Mouse (Mus musculus): ENCODE data around the gene Rad23b. TPM values are rescaled to one million over a fixed set of nuclear protein-coding genes. Genes with fewer than 3 reads are reported as not detected.

Rad23b gene
- polyA plus RNA-seq, 1 experiment = not detected

DNA sequence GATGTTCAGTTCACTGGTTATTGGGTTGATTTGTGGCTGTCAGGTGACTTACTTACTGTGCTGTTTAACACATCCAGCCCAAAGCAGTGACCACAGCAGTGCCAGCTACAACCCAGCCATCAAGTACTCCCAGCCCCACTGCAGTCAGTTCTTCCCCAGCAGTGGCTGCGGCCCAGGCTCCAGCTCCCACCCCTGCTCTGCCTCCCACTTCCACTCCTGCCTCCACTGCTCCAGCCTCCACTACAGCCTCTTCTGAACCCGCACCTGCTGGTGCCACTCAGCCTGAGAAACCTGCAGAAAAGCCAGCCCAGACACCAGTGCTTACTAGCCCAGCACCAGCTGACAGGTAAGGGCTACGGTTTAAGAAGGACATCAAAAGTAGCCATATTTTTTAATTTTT, 20.3 kb downstream of the Rad23b start:
- Histone ChIP-seq H3K4me1 (ENCODE audit: control insufficient read depth, insufficient read depth, low read length) (no peaks in the 10 kb centered on the region), H3K27ac (ENCODE audit: insufficient read depth, low read depth, low read length) (no peak overlapping the region), H3K4me3 (ENCODE audit: insufficient read depth, low read depth, low read length) (no peak overlapping the region)
- WGBS = 91% methylated on average over 3 of the region's 3 CpGs
- TF ChIP-seq POLR2A (IDR thresholded peaks at IDR 0.05; ENCODE audit: insufficient read depth, low read depth, low read length) (no peak), CTCF (IDR thresholded peaks at IDR 0.05; ENCODE audit: insufficient read depth, low read depth, low read length) (no peak)

DNA sequence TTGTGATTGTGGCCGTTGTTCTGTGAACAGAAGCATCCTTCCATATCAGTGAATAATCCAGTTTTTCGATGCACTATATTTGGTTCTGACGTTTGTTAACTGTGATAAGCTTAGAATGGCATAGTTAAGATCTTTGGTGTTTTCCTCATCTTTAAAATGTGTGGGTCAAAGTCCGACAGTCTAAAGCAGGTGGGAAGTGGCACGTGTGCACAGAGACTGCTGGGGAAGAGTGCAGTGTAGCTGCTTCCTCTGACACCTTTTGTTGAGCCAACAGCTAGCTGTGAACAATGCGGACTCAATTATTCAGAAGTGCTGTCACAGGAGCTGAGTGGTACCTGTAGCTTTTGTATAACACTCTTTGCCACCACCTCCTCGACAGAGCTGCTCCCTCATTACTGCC, 21.5 kb downstream of the Rad23b start:
- H3K27ac ChIP-seq (ENCODE audit: insufficient read depth, low read depth, low read length) = no peak overlapping the region
- no peaks in the 10 kb centered on the region for H3K4me1 ChIP-seq (ENCODE audit: control insufficient read depth, insufficient read depth, low read length)
- no peak overlapping the region for H3K4me3 ChIP-seq (ENCODE audit: insufficient read depth, low read depth, low read length)
- no peak for TF ChIP-seq POLR2A (IDR thresholded peaks at IDR 0.05; ENCODE audit: insufficient read depth, low read depth, low read length)
- no peak for TF ChIP-seq CTCF (IDR thresholded peaks at IDR 0.05; ENCODE audit: insufficient read depth, low read depth, low read length)
- WGBS = 70% methylated on average over 7 of the region's 7 CpGs

DNA sequence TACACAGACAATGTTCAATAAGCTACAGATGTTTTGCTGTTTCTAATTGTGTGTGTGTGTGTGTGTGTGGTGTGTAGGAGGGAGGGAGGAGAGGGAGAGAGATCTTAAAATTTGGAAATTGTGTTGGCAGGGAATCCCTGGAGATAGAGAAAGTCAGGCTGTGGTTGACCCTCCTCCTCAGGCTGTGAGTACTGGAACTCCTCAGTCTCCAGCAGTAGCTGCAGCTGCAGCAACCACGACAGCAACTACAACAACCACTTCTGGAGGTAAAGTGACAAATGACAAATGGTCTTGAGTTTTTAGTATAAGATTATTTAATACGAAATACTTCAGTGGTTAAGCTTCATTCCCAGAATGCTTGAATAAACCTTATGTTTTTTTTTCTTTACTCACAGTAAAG, 32.5 kb downstream of the Rad23b start:
- Histone ChIP-seq H3K27ac (ENCODE audit: insufficient read depth, low read depth, low read length) (no peak overlapping the region), H3K4me1 (ENCODE audit: control insufficient read depth, insufficient read depth, low read length) (peaks cover 6% of the 10 kb centered on the region; the same call in 1 of the 2 replicates), H3K4me3 (ENCODE audit: insufficient read depth, low read depth, low read length) (no peak overlapping the region)
- WGBS = 79% methylated on average over 2 of the region's 2 CpGs
- TF ChIP-seq CTCF (IDR thresholded peaks at IDR 0.05; ENCODE audit: insufficient read depth, low read depth, low read length) (no peak), POLR2A (IDR thresholded peaks at IDR 0.05; ENCODE audit: insufficient read depth, low read depth, low read length) (no peak)

DNA sequence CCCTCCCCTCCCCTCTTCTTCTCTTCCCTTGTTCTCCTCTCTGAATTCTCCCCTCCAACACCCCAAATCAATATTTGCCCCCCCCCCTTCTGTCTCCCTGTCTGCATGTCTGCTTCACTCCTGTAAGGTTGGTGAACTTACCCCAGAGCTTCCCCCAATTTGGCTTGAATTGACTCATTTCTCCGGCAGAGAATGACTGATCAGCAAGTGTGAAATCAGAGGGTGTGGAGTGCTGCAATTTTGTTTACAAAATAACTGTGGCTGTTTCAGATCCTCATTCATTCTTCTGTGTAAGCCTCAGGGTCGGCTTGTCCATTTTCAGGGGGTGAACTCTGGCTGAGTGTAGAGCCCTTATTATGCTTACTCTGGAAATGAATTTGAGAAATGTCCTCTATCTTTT, 36.9 kb downstream of the Rad23b start:
- H3K4me3 ChIP-seq (ENCODE audit: insufficient read depth, low read depth, low read length) = no peak overlapping the region
- no peak overlapping the region for H3K27ac ChIP-seq (ENCODE audit: insufficient read depth, low read depth, low read length)
- TF ChIP-seq CTCF (IDR thresholded peaks at IDR 0.05; ENCODE audit: insufficient read depth, low read depth, low read length) (no peak), POLR2A (IDR thresholded peaks at IDR 0.05; ENCODE audit: insufficient read depth, low read depth, low read length) (no peak)
- 51% methylated on average over 2 of the region's 2 CpGs for WGBS
- peaks cover 6% of the 10 kb centered on the region; the same call in 1 of the 2 replicates for H3K4me1 ChIP-seq (ENCODE audit: control insufficient read depth, insufficient read depth, low read length)

DNA sequence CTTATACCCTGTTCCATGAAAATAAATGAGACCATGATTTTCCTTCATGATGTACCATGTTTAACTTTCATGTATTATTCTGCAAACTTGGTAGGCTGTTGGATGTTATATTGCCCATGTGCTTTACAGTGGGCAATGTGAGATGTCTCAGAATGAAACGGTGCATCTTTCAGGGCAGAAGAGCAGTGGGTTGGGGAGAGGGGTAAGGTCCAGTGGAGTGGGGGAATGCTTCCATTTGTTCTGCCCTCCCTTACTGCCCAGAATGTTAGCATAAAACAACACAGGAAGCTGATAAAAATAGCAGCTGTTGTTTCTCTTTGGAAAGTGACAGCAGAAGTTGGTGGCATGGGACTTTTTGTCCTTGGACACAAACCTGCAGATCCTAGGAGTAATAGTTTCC, 41.6 kb downstream of the Rad23b start:
- H3K4me3 ChIP-seq (ENCODE audit: insufficient read depth, low read depth, low read length) = no peak overlapping the region
- no peak overlapping the region for H3K27ac ChIP-seq (ENCODE audit: insufficient read depth, low read depth, low read length)
- TF ChIP-seq CTCF (IDR thresholded peaks at IDR 0.05; ENCODE audit: insufficient read depth, low read depth, low read length) (no peak), POLR2A (IDR thresholded peaks at IDR 0.05; ENCODE audit: insufficient read depth, low read depth, low read length) (no peak)
- WGBS = 85% methylated on average over 1 of the region's 1 CpGs
- no peaks in the 10 kb centered on the region for H3K4me1 ChIP-seq (ENCODE audit: control insufficient read depth, insufficient read depth, low read length)

DNA sequence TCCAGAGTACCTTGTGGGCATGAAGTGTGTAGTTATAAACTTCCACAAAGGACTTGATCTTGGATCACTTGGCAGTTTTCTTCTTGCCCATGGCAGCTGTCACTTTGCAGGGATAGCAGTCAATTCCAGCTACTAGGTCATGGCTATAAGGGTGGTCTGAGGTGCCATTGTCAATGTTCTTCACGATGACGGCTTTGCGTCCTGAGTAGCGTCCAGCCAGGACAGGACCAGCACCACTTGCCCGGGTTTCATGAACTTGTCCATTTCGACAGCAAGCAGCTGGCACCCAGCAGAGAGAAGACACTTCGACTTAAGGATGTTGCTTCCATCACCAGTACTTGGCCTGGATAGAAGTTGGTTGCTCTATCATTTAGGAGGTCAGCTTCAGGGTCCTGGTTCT, 42.6 kb downstream of the Rad23b start:
- no peak for TF ChIP-seq POLR2A (IDR thresholded peaks at IDR 0.05; ENCODE audit: insufficient read depth, low read depth, low read length)
- H3K27ac ChIP-seq (ENCODE audit: insufficient read depth, low read depth, low read length) = no peak overlapping the region
- no peaks in the 10 kb centered on the region for H3K4me1 ChIP-seq (ENCODE audit: control insufficient read depth, insufficient read depth, low read length)
- H3K4me3 ChIP-seq (ENCODE audit: insufficient read depth, low read depth, low read length) = no peak overlapping the region
- 95% methylated on average over 7 of the region's 7 CpGs for WGBS

DNA sequence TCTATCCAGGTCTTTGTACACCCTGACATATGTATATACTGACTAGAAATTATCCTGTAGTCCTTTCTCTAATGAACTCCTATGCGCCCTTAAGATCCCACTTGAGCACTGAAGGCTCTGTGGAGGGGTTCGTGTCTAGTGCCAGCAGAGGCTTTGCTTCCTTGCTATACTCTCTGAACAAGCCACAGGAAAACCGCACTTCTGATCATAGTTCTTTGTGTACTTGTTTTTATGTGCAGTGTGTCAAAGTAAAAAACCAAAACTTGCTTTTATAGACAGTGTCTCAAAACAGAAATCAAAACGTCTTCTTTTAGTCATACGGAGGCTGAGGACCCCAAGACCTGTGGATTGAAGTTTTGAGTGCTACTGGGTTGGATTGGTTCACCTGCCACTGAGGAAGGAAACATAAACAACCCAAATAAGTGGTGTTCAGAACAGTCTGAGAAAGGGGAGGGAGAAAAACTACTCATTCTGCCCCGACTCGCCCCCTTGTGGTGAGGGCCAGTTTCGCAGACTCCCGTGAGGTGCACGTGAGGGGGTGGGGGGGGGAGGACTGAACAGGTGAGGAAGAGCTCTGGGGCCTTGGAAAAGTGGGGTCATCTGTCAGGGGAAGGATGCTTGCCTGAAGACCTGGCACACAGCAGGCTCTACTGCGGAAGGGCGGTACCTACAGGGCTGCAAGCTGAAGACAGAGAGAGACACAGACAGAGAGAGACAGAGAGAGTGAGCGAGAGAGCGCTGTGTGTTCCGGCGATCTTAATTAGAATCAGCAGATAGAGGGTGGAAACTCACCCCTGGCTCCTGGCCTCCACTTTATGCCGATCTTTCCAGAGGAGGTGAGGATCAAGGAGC, 48.3 kb downstream of the Rad23b start:
- Histone ChIP-seq H3K27ac (ENCODE audit: insufficient read depth, low read depth, low read length) (no peak overlapping the region), H3K4me1 (ENCODE audit: control insufficient read depth, insufficient read depth, low read length) (peaks cover 3% of the 10 kb centered on the region; the same call in 1 of the 2 replicates), H3K4me3 (ENCODE audit: insufficient read depth, low read depth, low read length) (no peak overlapping the region)
- WGBS = 38% methylated on average over 17 of the region's 17 CpGs
- no peak for TF ChIP-seq POLR2A (IDR thresholded peaks at IDR 0.05; ENCODE audit: insufficient read depth, low read depth, low read length)
- TF ChIP-seq CTCF (IDR thresholded peaks at IDR 0.05; ENCODE audit: insufficient read depth, low read depth, low read length) = peak; percentile 67; the same call in 1 of the 2 replicates

DNA sequence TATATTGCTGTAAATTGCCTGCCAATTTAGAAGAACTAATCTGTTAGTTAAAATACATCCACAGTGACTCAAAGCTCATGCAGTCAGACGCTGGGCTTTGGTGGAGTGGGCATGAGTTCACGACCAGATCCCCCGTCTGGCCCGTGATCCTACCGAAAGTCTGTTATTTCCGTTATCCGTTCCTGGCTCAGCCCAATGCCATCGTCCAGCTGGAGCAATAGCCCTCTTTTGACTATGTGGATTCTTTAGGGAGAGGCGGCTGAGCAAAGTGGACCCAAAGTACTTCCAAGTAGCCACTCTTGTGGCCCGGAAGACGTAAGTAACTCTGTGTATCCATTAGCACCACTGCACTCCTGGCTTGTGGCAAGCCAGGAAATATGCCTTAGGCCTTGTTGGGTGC, 49.1 kb downstream of the Rad23b start:
- TF ChIP-seq CTCF (IDR thresholded peaks at IDR 0.05; ENCODE audit: insufficient read depth, low read depth, low read length) = no peak
- TF ChIP-seq POLR2A (IDR thresholded peaks at IDR 0.05; ENCODE audit: insufficient read depth, low read depth, low read length) = no peak
- WGBS = 86% methylated on average over 11 of the region's 11 CpGs
- Histone ChIP-seq H3K4me3 (ENCODE audit: insufficient read depth, low read depth, low read length) (no peak overlapping the region), H3K4me1 (ENCODE audit: control insufficient read depth, insufficient read depth, low read length) (peaks cover 3% of the 10 kb centered on the region; the same call in 1 of the 2 replicates), H3K27ac (ENCODE audit: insufficient read depth, low read depth, low read length) (no peak overlapping the region)

DNA sequence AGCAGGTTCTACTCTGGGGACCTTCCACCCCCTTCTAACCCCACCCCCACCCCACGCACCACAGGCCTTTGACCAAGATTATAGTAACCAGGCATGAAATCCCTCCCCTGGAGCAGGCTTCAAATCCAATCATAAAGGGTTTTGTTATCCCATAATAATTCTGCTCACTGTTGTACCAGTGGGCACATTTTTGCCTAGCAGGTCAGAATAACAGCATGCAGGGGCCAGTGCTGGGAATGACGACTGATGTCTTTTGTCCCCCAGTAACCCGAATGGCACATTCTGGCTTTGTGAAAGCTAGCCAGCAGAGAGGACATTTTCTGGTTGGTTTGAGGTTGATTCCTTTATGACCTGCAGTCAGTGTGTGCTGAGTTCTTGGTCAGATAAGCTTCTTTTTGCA, 55.5 kb downstream of the Rad23b start:
- no peak for TF ChIP-seq POLR2A (IDR thresholded peaks at IDR 0.05; ENCODE audit: insufficient read depth, low read depth, low read length)
- TF ChIP-seq CTCF (IDR thresholded peaks at IDR 0.05; ENCODE audit: insufficient read depth, low read depth, low read length) = no peak
- no peak overlapping the region for H3K4me3 ChIP-seq (ENCODE audit: insufficient read depth, low read depth, low read length)
- peaks cover 6% of the 10 kb centered on the region for H3K4me1 ChIP-seq (ENCODE audit: control insufficient read depth, insufficient read depth, low read length)
- no peak overlapping the region for H3K27ac ChIP-seq (ENCODE audit: insufficient read depth, low read depth, low read length)
- WGBS = 65% methylated on average over 3 of the region's 3 CpGs
